Comparison of ENCODE assay signal across 9 mouse cellular contexts in genomic region chr13:99475033-99475432, GRCm38 (mm10). TPM values are rescaled to one million over a fixed set of nuclear protein-coding genes. Genes with fewer than 3 reads are reported as not detected.
DNase-seq lines count a peak whose midpoint lies in the region; ATAC-seq and TF ChIP-seq lines count a peak whose summit lies in the region.
"Had no signal": no experiment of that assay in that cellular context is flagged by ENCODE, and none has a peak within 500 bp of the region (broad histone marks: within the 10 kb centered on the region; RNA-seq: fewer than 3 reads in every experiment).

No protein-coding gene starts in this region.

- H3K9me3 ChIP-seq in kidney, embryonic 16.5 days (ENCODE audit: low read length), result no peaks in the 10 kb centered on the region
- H3K9me3 ChIP-seq in forebrain, embryonic 14.5 days (replicated peaks; ENCODE audit: control insufficient read depth, low read length), result no peaks in the 10 kb centered on the region
- no peaks in the 10 kb centered on the region for H3K9me3 ChIP-seq in limb, embryonic 14.5 days (ENCODE audit: control insufficient read depth, low read length)
- H3K9me3 ChIP-seq in stomach, embryonic 15.5 days, result no peaks in the 10 kb centered on the region

- no peak overlapping the region for H3K27ac ChIP-seq in kidney, embryonic 16.5 days (ENCODE audit: low read length)
- peak overlapping the region; percentile 80 for H3K27ac ChIP-seq in forebrain, embryonic 14.5 days (ENCODE audit: low read depth, low read length)
- no peak overlapping the region for H3K27ac ChIP-seq in limb, embryonic 14.5 days (replicated peaks; ENCODE audit: low read depth, low read length)
- peak overlapping the region; percentile 78; the same call in 1 of the 2 replicates for H3K27ac ChIP-seq in stomach, embryonic 15.5 days

- H3K4me3 ChIP-seq in kidney, embryonic 16.5 days (ENCODE audit: low read length), result no peak overlapping the region
- no peak overlapping the region for H3K4me3 ChIP-seq in forebrain, embryonic 14.5 days (ENCODE audit: low read depth, low read length)
- H3K4me3 ChIP-seq in limb, embryonic 14.5 days (replicated peaks; ENCODE audit: low read length), result no peak overlapping the region
- H3K4me3 ChIP-seq in stomach, embryonic 15.5 days (replicated peaks), result no peak overlapping the region

- H3K27me3 ChIP-seq in kidney, embryonic 16.5 days (ENCODE audit: insufficient read depth, low read length), result no peaks in the 10 kb centered on the region
- H3K27me3 ChIP-seq in forebrain, embryonic 14.5 days (replicated peaks; ENCODE audit: control insufficient read depth, insufficient read depth, low read length), result no peaks in the 10 kb centered on the region
- no peaks in the 10 kb centered on the region for H3K27me3 ChIP-seq in limb, embryonic 14.5 days (ENCODE audit: control insufficient read depth, insufficient read depth, low read length)
- no peaks in the 10 kb centered on the region for H3K27me3 ChIP-seq in stomach, embryonic 15.5 days (replicated peaks)

- H3K9ac ChIP-seq in kidney, embryonic 16.5 days (replicated peaks; ENCODE audit: low read length), result no peak overlapping the region
- H3K9ac ChIP-seq in forebrain, embryonic 14.5 days (ENCODE audit: low read length), result peak overlapping the region; percentile 43
- no peak overlapping the region for H3K9ac ChIP-seq in limb, embryonic 14.5 days (ENCODE audit: low read depth, low read length, severe bottlenecking)
- H3K9ac ChIP-seq in stomach, embryonic 15.5 days, result no peak overlapping the region

- no peak for DNase-seq in kidney, postnatal 10 days
- no peak for DNase-seq in forebrain, embryonic 14.5 days (ENCODE audit: low spot score)
- DNase-seq in limb, embryonic 14.5 days (ENCODE audit: low spot score), result no peak
- no peak for DNase-seq in adrenal gland, postnatal 10 days
- no peak for DNase-seq in right cerebral cortex, postnatal 4 days
- DNase-seq: cerebellum, adult 8-10 months; kidney, adult 2 months had no signal

- 22% methylated on average over 5 of the region's 5 CpGs for WGBS in kidney, embryonic 16.5 days
- WGBS in forebrain, embryonic 14.5 days, result 2% methylated on average over 5 of the region's 5 CpGs
- WGBS in limb, embryonic 14.5 days, result 12% methylated on average over 5 of the region's 5 CpGs
- WGBS in stomach, embryonic 15.5 days, result 12% methylated on average over 5 of the region's 5 CpGs

- peaks cover 8% of the 10 kb centered on the region for H3K4me1 ChIP-seq in kidney, embryonic 16.5 days (ENCODE audit: insufficient read depth, low read length)
- H3K4me1 ChIP-seq in forebrain, embryonic 14.5 days (ENCODE audit: control insufficient read depth, insufficient read depth, low read length), result peaks cover 34% of the 10 kb centered on the region
- H3K4me1 ChIP-seq in limb, embryonic 14.5 days (ENCODE audit: control insufficient read depth, insufficient read depth, low read length), result peaks cover 13% of the 10 kb centered on the region
- peaks cover 4% of the 10 kb centered on the region; the same call in 1 of the 2 replicates for H3K4me1 ChIP-seq in stomach, embryonic 15.5 days

- TF ChIP-seq POLR2A in limb, embryonic 14.5 days (IDR thresholded peaks at IDR 0.05; ENCODE audit: borderline replicate concordance, extremely low read depth, insufficient read depth, insufficient read length), result no peak

- ATAC-seq in kidney, embryonic 16.5 days (ENCODE audit: low FRiP score, low TSS enrichment), result no peak
- ATAC-seq in forebrain, embryonic 14.5 days, result peak; percentile 1; the same call in 1 of the 2 replicates
- ATAC-seq in limb, embryonic 14.5 days (ENCODE audit: low FRiP score, low read depth), result no peak
- no peak for ATAC-seq in stomach, embryonic 15.5 days (ENCODE audit: insufficient read depth, low FRiP score, low read depth)

- no peaks in the 10 kb centered on the region for H3K36me3 ChIP-seq in kidney, embryonic 16.5 days (ENCODE audit: insufficient read depth, low read length)
- H3K36me3 ChIP-seq in forebrain, embryonic 14.5 days (ENCODE audit: control insufficient read depth, insufficient read depth, low read length), result peaks cover 33% of the 10 kb centered on the region; the same call in 1 of the 2 replicates
- no peaks in the 10 kb centered on the region for H3K36me3 ChIP-seq in limb, embryonic 14.5 days (ENCODE audit: control insufficient read depth, insufficient read depth, low read length)
- no peaks in the 10 kb centered on the region for H3K36me3 ChIP-seq in stomach, embryonic 15.5 days

- H3K4me2 ChIP-seq in kidney, embryonic 16.5 days (replicated peaks; ENCODE audit: low read depth, low read length), result peak overlapping the region; percentile 15; the same call in 1 of the 2 replicates
- H3K4me2 ChIP-seq in forebrain, embryonic 14.5 days (ENCODE audit: low read length), result peak overlapping the region; percentile 28
- H3K4me2 ChIP-seq in limb, embryonic 14.5 days (replicated peaks; ENCODE audit: low read depth, low read length, severe bottlenecking), result peak overlapping the region; percentile 18; the same call in 1 of the 2 replicates
- H3K4me2 ChIP-seq in stomach, embryonic 15.5 days, result peak overlapping the region; percentile 11; the same call in 1 of the 2 replicates

RNA-seq across cellular contexts. Expression of gene Map1b, which starts 41.3 kb away (rescaled TPM):
- 48.2 and 58.4 TPM in 2 replicates for polyA plus RNA-seq in kidney, embryonic 16.5 days (2015; fragmentation: Nextera tagmentation; extraction: Ambion mirVana)
- polyA plus RNA-seq in forebrain, embryonic 14.5 days (2014; fragmentation: Nextera tagmentation; extraction: Ambion mirVana), result 1,380 and 2,008 TPM in 2 replicates
- polyA plus RNA-seq in limb, embryonic 14.5 days (2012; rRNA removed), result 16.8 and 17.5 TPM in 2 replicates
- 142 and 149 TPM in 2 replicates for polyA plus RNA-seq in limb, embryonic 14.5 days (2014; fragmentation: Nextera tagmentation; extraction: Ambion mirVana)
- polyA plus RNA-seq in stomach, embryonic 15.5 days (2015; fragmentation: Nextera tagmentation; extraction: Ambion mirVana), result 131 and 137 TPM in 2 replicates
- 10 to 100 TPM; 58.6 to 87.4 TPM for total RNA-seq in adrenal gland, postnatal 10 days (2021)

Comparison
In these comparisons a context has a peak if more than half of its experiments do, and no peak if none do; other contexts are left out.
1. H3K27ac ChIP-seq: peak in forebrain, embryonic 14.5 days (single experiment) and stomach, embryonic 15.5 days (single experiment); none in kidney, embryonic 16.5 days (single experiment) and limb, embryonic 14.5 days (single experiment).
2. Peak in every context shown above with its lines, with median percentiles within 50 percentile points of each other: H3K4me2 ChIP-seq.